22 mouse cellular contexts compared by ENCODE assay signal in the genomic region with DNA sequence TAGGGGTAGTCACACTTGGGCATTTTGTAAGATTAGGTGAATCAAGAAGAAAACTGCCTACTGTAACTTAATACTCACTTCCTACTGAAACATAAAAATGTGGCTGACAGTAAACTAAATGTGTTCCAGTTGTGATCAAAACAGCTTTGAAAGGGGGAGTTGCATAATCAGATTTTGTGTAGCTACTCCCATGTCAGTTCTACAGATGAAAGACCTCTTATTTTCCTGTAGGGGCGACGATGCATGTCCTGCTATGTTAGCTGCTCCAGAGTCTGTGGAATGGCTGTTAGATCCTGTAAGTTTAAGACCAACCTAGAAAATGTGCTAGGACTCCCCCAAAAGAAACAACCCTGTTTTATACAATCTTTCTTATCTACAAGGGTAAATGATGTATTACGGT.
"Had no signal": no experiment of that assay in that cellular context is flagged by ENCODE, and none has a peak within 500 bp of the region (broad histone marks: within the 10 kb centered on the region; RNA-seq: fewer than 3 reads in every experiment).

No protein-coding gene starts in this region.

- H3K4me3 ChIP-seq: heart, adult 2 months; heart, embryonic 13.5 days; heart, embryonic 15.5 days; hindbrain, embryonic 13.5 days; hindbrain, embryonic 15.5 days; limb, embryonic 13.5 days; limb, embryonic 15.5 days; liver, embryonic 12.5 days had no signal

- ATAC-seq: hindbrain, postnatal 0 days; intestine, embryonic 16.5 days; liver, embryonic 12.5 days had no signal

- H3K4me1 ChIP-seq: heart, embryonic 15.5 days; hindbrain, embryonic 13.5 days; hindbrain, embryonic 15.5 days; liver, embryonic 12.5 days had no signal

- H3K9ac ChIP-seq: heart, embryonic 13.5 days; heart, embryonic 15.5 days; hindbrain, embryonic 13.5 days; hindbrain, embryonic 15.5 days; limb, embryonic 13.5 days; limb, embryonic 15.5 days; liver, embryonic 12.5 days; liver, embryonic 14.5 days had no signal

- H3K4me2 ChIP-seq: heart, embryonic 11.5 days; heart, embryonic 13.5 days; heart, embryonic 15.5 days; hindbrain, embryonic 13.5 days; hindbrain, embryonic 15.5 days; limb, embryonic 13.5 days; limb, embryonic 15.5 days; liver, embryonic 12.5 days had no signal

- H3K36me3 ChIP-seq: heart, embryonic 13.5 days; heart, embryonic 15.5 days; hindbrain, embryonic 13.5 days; hindbrain, embryonic 15.5 days; limb, embryonic 13.5 days; limb, embryonic 15.5 days; liver, embryonic 12.5 days had no signal

- H3K27me3 ChIP-seq: heart, embryonic 13.5 days; heart, embryonic 15.5 days; hindbrain, embryonic 13.5 days; hindbrain, embryonic 15.5 days; limb, embryonic 15.5 days; liver, embryonic 12.5 days had no signal

- H3K9me3 ChIP-seq: heart, embryonic 13.5 days; heart, embryonic 15.5 days; hindbrain, embryonic 13.5 days; hindbrain, embryonic 15.5 days; limb, embryonic 13.5 days; limb, embryonic 15.5 days; liver, embryonic 12.5 days had no signal

- DNase-seq: gastrocnemius, postnatal 14 days; gastrocnemius, postnatal 36 days; heart, adult 11 months; heart, adult 2 months; heart, postnatal 14 days; heart, postnatal 36 days; kidney, adult 11 months; kidney, adult 9 months; layer of hippocampus, adult 9-11 months; layer of hippocampus, postnatal 36 days; left cerebral cortex, postnatal 4 days had no signal

- H3K27ac ChIP-seq: heart, adult 2 months; heart, embryonic 13.5 days; heart, embryonic 15.5 days; hindbrain, embryonic 13.5 days; hindbrain, embryonic 15.5 days; hindbrain, postnatal 0 days; limb, embryonic 13.5 days; limb, embryonic 15.5 days; liver, embryonic 12.5 days; liver, embryonic 14.5 days had no signal
